Mouse (Mus musculus): ENCODE results near the gene Tshb.

- no peak for TF ChIP-seq CTCF (conservative IDR thresholded peaks at IDR 0.05; ENCODE audit: low read length)
- TF ChIP-seq NANOG (IDR thresholded peaks at IDR 0.05; ENCODE audit: borderline replicate concordance, low read length), result no peak
Measured at GRCm38 (mm10) chr3:102752457-102752856, 30.1 kb downstream of the Tshb start.
